Mouse (Mus musculus): ENCODE measurements at regions not wholly inside any gene's neighbourhood (a gene's known extent, or its start where the extent isn't known, plus 50 kb on each side); places are given as distances from the start of the nearest gene placed in this dataset.

- no peak for TF ChIP-seq CHD2 (IDR thresholded peaks at IDR 0.05; ENCODE audit: low read length)
- TF ChIP-seq MAFK (IDR thresholded peaks at IDR 0.05; ENCODE audit: insufficient replicate concordance, low read length): no peak
- no peak for TF ChIP-seq BHLHE40 (IDR thresholded peaks at IDR 0.05; ENCODE audit: low read depth, low read length)
- TF ChIP-seq CTCF (conservative IDR thresholded peaks at IDR 0.05 in 1 of 2, IDR thresholded peaks at IDR 0.05 in 1 of 2; ENCODE audit: low read depth in 2 of 2, low read length in 2 of 2): no peak
- no peak for TF ChIP-seq POLR2A (IDR thresholded peaks at IDR 0.05; ENCODE audit: low read depth, low read length)
- TF ChIP-seq PAX5 (IDR thresholded peaks at IDR 0.05; ENCODE audit: low read length): no peak
- no peak for TF ChIP-seq MXI1 (IDR thresholded peaks at IDR 0.05; ENCODE audit: low read depth, low read length)
- no peak for TF ChIP-seq ZNF384 (IDR thresholded peaks at IDR 0.05; ENCODE audit: low read depth, low read length)
- TF ChIP-seq TCF12 (IDR thresholded peaks at IDR 0.05; ENCODE audit: low read depth, low read length): no peak
- TF ChIP-seq GABPA (IDR thresholded peaks at IDR 0.05; ENCODE audit: insufficient replicate concordance, low read depth, low read length): no peak
- TF ChIP-seq EP300 (IDR thresholded peaks at IDR 0.05; ENCODE audit: low read length): no peak
- no peak for TF ChIP-seq ZC3H11A (IDR thresholded peaks at IDR 0.05; ENCODE audit: low read depth, low read length)
- TF ChIP-seq RCOR1 (conservative IDR thresholded peaks at IDR 0.05; ENCODE audit: low read depth, low read length): no peak
Observed at GRCm38 (mm10) chr6:16551945-16552673, 346.1 kb downstream of the Tfec start.

Data from CH12.LX (cell line).